ENCODE assay signal across 1 mouse cellular context in genomic region chr7:24987941-24988340, GRCm38 (mm10).
TF ChIP-seq lines count a peak whose summit lies in the region.

No protein-coding gene starts in this region.

TF ChIP-seq in MEL, 35 proteins besides CTCF, POLR2A, EP300 and RAD21 (continued from another document):
- TF ChIP-seq TBP (IDR thresholded peaks at IDR 0.05; ENCODE audit: low read depth, low read length): no peak
